ENCODE assay signal across 12 mouse cellular contexts in the genomic region with DNA sequence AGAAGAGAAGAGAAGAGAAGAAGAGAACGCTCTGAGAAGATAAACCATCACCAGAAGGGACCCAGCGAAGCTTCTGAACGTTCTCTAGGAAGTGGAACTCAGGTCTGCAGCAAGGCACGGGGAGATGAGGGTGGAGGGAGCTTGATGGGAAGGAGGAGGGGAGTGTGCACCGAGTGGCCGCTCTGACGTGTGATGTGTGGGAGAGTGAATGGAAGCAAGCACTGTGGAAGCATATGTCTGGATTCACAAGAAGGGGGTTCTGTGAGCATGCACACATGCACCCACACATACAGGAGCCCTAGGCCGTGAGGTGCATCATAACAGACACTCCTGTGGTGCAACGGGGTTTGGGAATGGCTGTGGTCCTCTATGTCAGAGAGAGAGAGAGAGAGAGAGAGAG. TPM values are rescaled to one million over a fixed set of nuclear protein-coding genes. Genes with fewer than 3 reads are reported as not detected.
"Had no signal": no experiment of that assay in that cellular context is flagged by ENCODE, and none has a peak within 500 bp of the region (broad histone marks: within the 10 kb centered on the region; RNA-seq: fewer than 3 reads in every experiment).

No protein-coding gene starts in this region.

- DNase-seq: liver, embryonic 13.5 days; liver, postnatal 0 days; lung, adult 2 months; lung, postnatal 14 days; lung, postnatal 36 days; retina, postnatal 1 day; spleen, adult 18-20 months; thymus, adult 2 months; thymus, postnatal 25 days; thymus, postnatal 4 days had no signal

RNA-seq across cellular contexts. Expression of gene Col6a3, which starts 34.8 kb away (rescaled TPM):
- total RNA-seq: megakaryocyte progenitor cell, adult 5-6 weeks; monocyte, adult 5-6 weeks had no signal
